Mouse (Mus musculus): ENCODE results near the gene Zfp423. TPM values are rescaled to one million over a fixed set of nuclear protein-coding genes. Genes with fewer than 3 reads are reported as not detected.

The Zfp423 gene
- total RNA-seq, 2 experiments from 2014 or later: 15.6 to 16.4 TPM

GRCm38 (mm10) chr8:87835924-87836323, 123.5 kb downstream of the Zfp423 start:
- no peak for DNase-seq

DNA sequence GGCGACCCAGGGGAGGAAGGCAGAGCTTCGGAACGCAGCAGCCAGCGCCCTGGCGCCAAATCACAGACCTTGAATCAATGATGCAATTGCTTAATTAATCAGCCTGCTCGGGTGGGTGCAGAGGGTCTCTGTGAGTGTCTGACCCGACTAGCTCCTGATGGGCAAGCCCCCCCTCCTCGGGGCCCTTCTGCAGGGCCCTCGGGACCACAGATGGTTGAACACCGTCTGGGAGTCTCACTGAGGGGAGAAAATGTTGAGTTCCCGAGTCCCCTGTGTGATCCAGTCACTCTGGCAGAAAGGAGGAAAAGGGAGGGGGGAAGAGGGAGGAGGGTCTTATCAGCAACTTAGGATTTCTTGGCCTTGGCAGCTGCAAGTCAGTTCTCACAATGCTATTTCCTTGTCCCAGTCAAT, 124.0 kb downstream of the Zfp423 start:
- no peak for DNase-seq

DNA sequence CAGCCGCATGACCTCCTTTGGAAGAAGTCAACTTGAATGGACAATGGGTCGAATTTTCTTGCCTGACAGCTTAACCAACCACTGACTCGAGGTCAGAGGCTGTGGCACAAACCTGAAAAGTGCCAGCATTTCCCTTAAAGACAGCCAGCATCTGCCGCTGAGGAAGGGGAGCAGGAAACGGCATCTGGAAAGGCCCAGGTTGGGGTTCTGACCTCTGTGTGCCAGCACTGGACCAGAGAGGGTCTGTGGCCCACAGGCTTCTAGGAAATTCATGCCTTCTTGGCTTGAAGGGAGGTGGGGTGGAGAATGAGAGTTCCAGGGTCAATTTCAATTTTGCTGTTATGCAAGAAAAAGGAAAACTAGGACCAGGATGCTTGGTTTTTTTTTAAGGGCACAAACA, 124.7 kb downstream of the Zfp423 start:
- DNase-seq: no peak

DNA sequence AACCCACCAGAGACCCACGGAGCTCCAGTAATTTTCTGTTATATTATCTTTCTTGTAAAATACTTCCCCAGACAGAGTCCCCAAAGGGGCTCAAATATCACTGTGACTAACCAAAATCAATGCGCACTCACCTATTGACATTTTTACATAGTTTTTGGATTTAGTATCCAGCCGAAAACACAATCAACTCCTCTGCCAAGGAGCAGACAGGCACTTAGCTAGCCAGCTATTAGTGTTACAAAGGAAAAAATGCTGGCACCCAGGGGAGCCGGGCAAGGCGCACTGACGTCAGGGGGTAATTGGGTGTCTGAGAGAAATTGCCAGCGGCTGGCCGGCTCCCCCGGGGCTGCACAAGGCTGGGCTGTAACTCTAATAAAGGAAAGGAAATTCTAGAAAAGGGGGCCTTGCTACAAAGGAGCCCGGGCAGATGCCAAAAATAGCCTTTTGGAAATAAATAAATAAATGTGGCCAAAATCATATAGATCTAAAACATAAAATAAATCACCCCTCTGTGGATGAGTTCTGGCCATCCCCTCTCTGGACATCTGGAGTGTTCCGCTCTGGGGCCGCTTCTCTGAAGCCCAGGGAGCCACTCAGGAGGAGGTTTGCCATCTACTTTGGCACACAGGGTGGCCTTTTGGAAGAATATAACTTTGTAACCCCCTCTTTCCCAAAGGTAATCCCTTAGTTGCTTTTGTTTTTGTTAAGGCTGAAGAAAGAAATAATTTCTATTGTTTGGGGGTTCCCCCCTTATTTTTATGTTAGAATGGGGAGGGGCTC, 125.4 kb downstream of the Zfp423 start:
- DNase-seq: no peak

DNA sequence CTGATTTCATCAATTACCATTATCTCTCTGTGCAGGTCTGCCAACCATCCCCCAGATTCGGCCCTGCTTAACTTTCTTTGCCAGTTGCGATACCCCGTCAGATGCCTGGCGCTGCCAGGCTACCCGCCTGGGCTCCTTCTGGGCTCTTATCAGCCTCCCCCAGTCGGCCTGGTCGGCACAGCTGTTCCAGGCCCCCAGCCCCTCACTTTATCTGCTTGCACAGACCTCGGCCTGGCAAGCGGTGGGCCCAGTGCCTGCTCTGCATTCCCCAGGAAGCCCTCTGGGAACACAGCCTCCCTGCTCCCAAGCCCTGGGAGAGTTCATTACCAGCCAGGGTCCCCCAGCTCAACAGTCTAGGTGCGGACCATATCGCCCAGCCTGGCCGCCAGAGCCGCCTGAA, 126.1 kb downstream of the Zfp423 start:
- no peak for DNase-seq

DNA sequence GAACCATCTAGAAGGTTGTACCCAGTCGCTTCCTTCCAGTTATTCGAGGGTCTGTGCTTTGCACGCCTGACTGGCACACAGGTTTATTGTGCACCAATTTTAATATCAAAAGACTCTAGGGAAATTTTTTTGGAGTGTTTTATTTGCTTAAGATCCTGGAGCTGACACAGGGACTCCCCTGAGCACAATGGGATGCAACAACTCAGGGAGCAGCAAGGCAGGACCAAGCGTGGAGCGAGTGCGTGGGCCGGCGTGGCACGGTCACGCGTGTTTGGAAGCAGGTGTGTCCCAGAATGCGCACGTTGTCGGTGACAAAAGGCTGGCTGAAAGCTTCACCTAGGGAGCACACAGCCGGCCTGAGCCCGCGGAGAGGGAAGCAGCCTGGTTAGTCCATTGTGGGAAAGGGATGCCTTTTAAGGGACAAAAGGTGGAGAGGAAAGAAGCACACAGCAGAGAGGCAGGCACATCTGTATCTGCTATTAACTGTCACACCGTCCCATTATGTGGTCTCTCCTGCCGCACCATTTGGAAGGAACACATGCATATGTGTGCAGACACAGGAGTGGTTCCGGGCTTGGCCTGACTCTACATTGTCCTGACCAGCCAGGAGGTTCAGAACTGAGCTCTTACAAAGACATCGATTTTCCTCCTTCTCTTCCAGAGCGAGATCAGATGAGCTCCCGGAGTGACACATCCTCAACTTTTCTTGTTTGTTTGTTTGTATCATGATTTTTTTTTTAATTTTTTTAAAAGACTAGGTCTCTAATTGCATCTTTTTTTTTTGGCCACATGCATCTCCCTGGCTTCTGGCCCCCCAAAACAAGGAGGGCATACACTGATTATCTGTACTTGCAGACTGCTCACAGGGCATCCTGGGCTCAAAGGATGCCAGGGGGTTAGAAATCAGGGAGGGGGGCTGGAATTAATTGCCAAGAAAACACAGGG, 126.7 kb downstream of the Zfp423 start:
- DNase-seq: no peak

DNA sequence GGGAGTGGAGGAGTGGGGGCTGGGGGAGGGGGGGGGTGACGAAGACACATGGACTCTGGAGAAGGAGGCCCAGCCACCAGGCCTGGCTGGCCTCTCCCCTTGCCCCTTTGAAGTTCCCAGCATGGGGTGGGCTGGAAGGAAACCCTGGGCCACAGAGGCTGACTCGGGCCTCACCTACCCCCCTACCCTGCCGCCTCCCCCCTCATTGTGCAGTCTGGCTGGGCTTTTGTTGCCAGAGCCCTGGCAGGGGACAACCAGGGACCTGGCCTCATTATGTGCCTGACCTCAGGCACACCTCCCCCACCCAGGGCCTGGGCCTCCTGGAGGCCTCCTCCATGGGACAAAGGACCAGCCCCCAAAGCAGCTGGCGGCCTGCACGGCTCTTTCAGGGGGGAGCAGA, 127.8 kb downstream of the Zfp423 start:
- DNase-seq: no peak

GRCm38 (mm10) chr8:87831116-87831515, 128.3 kb downstream of the Zfp423 start:
- DNase-seq: no peak

GRCm38 (mm10) chr8:87830200-87830599, 129.2 kb downstream of the Zfp423 start:
- no peak for DNase-seq

GRCm38 (mm10) chr8:87826013-87826660, 133.3 kb downstream of the Zfp423 start:
- DNase-seq: no peak

- no peak for DNase-seq
Observed at GRCm38 (mm10) chr8:87823172-87823571, 136.2 kb downstream of the Zfp423 start.

GRCm38 (mm10) chr8:87822690-87823089, 136.7 kb downstream of the Zfp423 start:
- no peak for DNase-seq

DNA sequence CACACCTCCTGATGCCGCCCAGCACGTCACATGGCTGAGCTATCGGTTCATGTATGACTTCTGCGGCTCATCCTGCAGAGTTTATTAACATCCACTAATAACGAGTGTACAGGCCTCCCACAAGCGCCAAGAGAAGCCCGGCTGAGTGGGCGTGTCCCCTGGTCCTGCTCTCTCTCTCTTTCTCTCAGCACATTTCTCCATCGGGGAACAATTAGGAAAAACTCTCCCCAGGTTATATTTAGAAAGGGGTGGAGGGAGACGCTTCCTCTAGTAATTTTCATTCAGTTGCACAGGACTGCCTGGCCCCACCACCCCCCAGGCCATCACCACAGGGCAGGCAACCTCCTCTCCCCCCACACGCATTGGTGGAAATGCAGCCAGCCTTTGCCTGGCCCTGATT, 137.2 kb downstream of the Zfp423 start:
- no peak for DNase-seq

- no peak for DNase-seq
Observed at GRCm38 (mm10) chr8:87821655-87822054, 137.7 kb downstream of the Zfp423 start.

DNA sequence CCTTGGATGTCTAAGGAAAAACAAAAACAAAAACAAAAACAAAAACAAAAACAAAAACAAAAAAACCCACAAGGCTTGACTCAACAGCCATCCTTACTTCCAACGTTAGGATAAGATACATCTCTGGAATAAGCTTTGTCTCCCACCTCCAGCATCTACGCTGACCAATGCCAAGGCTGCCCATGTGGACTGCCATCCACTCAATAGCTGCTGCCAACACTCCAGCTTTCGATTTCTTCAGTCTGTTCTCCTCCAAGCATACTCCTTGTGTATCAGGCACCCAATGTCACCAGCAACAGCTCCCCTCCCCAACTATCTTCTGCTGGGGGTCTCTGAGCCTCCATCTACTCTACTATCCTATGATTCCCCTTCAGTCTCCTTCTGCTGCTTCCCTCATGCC, 140.1 kb downstream of the Zfp423 start:
- no peak for DNase-seq

DNA sequence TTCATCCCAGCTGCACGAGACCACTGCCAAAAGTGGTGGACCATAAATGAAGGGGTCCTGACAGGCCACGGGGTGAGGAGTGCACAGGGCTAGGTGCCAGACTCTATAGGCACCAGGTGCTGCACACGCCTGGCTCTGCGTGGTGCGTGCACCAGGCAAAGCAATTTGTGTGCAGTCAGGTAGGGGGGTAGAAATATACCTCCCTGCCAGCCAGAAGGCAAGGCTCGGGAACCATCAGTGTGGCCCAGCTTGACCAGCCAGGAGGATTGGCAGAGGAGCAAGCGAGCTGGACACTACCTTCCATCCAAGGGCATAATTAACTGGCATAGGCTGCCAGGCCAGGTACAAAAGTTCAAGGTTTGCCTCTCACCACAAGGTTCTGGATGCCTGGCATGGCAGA, 140.9 kb downstream of the Zfp423 start:
- DNase-seq: no peak

DNA sequence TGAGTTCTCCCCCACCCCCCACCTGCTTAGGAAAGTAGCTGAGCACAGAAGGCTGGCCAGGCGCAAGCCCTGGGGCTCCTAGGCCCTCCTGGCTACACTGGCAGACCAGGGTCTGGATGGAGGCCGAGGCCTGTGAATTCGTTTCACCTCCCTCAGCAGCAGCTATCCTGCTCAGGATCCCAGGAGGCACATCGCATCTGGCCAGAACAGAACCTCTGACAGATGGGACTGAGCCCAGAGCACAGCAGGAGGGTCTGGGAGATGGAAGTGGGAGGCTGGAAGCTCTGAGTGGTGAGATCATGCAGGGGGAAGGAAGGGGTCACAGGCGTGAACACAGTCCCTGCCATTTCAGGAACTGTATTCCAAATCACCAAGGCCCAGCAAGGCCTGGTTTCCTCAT, 143.3 kb downstream of the Zfp423 start:
- DNase-seq: no peak

DNA sequence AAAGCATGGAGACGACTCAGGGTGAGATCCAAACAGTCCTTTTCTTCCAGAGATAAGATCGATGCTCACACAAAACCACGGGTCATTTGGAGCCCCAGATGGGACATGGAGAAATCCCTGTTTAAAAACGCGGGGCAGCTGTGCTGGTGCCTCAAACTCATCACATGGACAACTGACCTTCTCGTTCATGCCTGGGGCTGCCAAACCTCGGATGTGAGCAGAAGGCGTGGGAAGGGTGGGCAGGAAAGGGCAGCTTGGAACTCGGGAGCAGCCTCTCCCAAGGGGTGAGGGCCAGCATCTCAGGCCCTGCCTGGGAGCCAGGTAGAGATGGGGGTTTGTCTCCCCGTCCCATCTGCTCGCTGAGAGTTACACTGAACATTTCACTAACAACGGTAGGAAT, 146.7 kb downstream of the Zfp423 start:
- no peak for DNase-seq

DNA sequence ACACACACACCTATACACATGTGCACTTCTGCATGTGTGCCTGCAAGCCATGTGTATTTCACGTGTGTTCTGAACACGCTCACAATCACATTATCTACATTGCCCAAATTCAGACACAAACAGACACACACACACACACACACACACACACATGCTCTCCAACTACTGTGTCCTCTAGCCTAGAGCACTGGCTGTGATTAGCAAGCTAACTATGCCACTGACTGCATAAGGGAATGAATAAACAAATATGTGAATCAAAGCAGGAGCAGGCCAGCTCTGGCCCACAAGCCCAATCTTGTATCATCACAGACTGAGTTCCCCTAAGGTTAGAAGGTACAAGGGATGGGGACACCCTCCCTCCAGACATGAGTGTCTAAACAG, 147.3 kb downstream of the Zfp423 start:
- DNase-seq: no peak

DNA sequence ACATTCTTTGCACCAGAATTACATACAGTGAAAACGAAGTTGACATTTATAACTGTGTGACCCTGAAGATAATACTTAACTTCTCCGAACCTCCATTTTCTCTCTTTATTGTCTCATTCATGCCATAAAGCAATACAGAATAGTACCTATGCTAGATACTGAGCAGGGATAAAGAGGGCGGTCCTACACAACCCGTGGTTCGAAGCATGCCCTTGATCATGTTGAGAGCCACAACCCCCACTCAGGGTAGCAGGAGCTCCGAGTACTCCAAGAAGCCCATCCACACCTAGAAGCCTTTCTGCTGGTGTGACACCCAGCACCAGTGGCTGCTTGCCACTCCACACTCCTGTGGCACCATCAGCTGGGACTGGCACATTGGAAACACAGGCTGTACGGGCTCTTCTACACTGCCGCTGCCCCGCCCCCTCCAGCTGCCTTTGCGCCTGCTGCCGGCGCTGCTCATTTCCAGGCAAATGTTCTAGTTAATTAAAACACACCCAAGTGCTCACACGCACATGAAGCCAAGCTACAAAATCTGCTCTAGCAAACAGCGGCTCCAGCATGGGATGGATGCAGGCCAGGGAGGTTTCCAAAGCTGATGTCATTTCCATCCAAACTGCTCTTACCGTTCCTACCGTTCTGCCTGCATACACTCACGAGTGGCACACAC, 147.9 kb downstream of the Zfp423 start:
- DNase-seq: peak; percentile 68

DNA sequence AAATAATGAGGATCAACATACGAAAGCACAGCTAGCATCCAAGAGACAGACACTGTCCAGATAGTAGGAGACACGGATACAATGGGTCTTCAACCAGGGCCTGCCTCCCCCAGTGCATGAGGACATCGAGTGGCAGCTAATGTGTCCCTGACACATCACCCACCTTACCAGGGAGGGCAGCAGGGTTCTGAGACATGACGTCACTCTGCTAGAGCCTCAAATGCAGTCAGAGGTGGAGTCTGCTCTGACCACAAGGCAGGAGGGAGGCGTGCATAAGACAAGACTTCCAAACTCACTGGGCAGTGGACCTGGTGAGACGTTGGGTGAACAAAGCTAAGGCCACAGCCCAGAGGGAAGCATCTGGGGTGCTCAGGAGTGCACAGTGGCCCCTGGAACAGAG, 148.6 kb downstream of the Zfp423 start:
- no peak for DNase-seq

- DNase-seq: peak; percentile 81
Observed at GRCm38 (mm10) chr8:87804327-87804900, 155.0 kb downstream of the Zfp423 start.

Measured in gastrocnemius, postnatal 25 days (tissue).